8 mouse cellular contexts compared by ENCODE assay signal in genomic region chr17:63864171-63864571, GRCm38 (mm10). TPM values are rescaled to one million over a fixed set of nuclear protein-coding genes. Genes with fewer than 3 reads are reported as not detected.
DNase-seq lines count a peak whose midpoint lies in the region; ATAC-seq and TF ChIP-seq lines count a peak whose summit lies in the region.

No protein-coding gene starts in this region.

- H3K4me3 ChIP-seq in gastrocnemius, adult 2 months: peak overlapping the region; percentile 94
- H3K4me3 ChIP-seq in hindbrain, embryonic 16.5 days (ENCODE audit: low read length): peak overlapping the region; percentile 99
- H3K4me3 ChIP-seq in lung, embryonic 15.5 days: peak overlapping the region; percentile 86
- H3K4me3 ChIP-seq in small intestine, adult 2 months (ENCODE audit: low read depth, low read length): peak overlapping the region; percentile 98

- no peaks in the 10 kb centered on the region; the same call in 1 of the 2 replicates for H3K4me1 ChIP-seq in hindbrain, embryonic 16.5 days (ENCODE audit: control insufficient read depth, insufficient read depth, low read depth, low read length)
- peaks cover 12% of the 10 kb centered on the region; the same call in 1 of the 2 replicates for H3K4me1 ChIP-seq in lung, embryonic 15.5 days
- H3K4me1 ChIP-seq in small intestine, adult 2 months (ENCODE audit: control insufficient read depth, insufficient read depth, insufficient read length, low read length): peaks cover 5% of the 10 kb centered on the region; the same call in 1 of the 2 replicates

- H3K4me2 ChIP-seq in hindbrain, embryonic 16.5 days (ENCODE audit: low read length): peak overlapping the region; percentile 83
- peak overlapping the region; percentile 78 for H3K4me2 ChIP-seq in lung, embryonic 15.5 days

- TF ChIP-seq CTCF in gastrocnemius, adult 2 months (IDR thresholded peaks at IDR 0.05): no peak
- no peak for TF ChIP-seq CTCF in small intestine, adult 2 months (IDR thresholded peaks at IDR 0.05; ENCODE audit: extremely low read depth, insufficient read length, insufficient replicate concordance, low read depth, low read length)

- H3K36me3 ChIP-seq in hindbrain, embryonic 16.5 days (ENCODE audit: control insufficient read depth, insufficient read depth, low read length): no peaks in the 10 kb centered on the region
- no peaks in the 10 kb centered on the region for H3K36me3 ChIP-seq in lung, embryonic 15.5 days
- no peaks in the 10 kb centered on the region for H3K36me3 ChIP-seq in small intestine, adult 2 months (ENCODE audit: control insufficient read depth, insufficient read depth, low read length)

- no peaks in the 10 kb centered on the region for H3K9me3 ChIP-seq in hindbrain, embryonic 16.5 days (ENCODE audit: control insufficient read depth, low read length)
- H3K9me3 ChIP-seq in lung, embryonic 15.5 days: no peaks in the 10 kb centered on the region

- H3K27me3 ChIP-seq in hindbrain, embryonic 16.5 days (replicated peaks; ENCODE audit: control insufficient read depth, insufficient read depth, low read length): no peaks in the 10 kb centered on the region
- no peaks in the 10 kb centered on the region for H3K27me3 ChIP-seq in lung, embryonic 15.5 days
- H3K27me3 ChIP-seq in small intestine, adult 2 months (ENCODE audit: control insufficient read depth, insufficient read depth, low read length): peaks cover 7% of the 10 kb centered on the region; the same call in 1 of the 2 replicates

- TF ChIP-seq POLR2A in small intestine, adult 2 months (IDR thresholded peaks at IDR 0.05; ENCODE audit: low read depth, low read length): no peak

- 0% methylated on average over 13 of the region's 48 CpGs for WGBS in hindbrain, embryonic 16.5 days
- 0% methylated on average over 35 of the region's 48 CpGs for WGBS in lung, embryonic 15.5 days
- under 1% methylated on average over 47 of the region's 48 CpGs for WGBS in small intestine, adult 2 months

- ATAC-seq in CD4-positive, CD25-positive, alpha-beta regulatory T cell, adult 4 months: peak; percentile 9
- ATAC-seq in common myeloid progenitor, adult 5-6 weeks (replicated peaks; ENCODE audit: low read depth, poor library complexity, severe bottlenecking): peak; percentile 30
- ATAC-seq in hindbrain, embryonic 16.5 days: peak; percentile 80
- ATAC-seq in lung, embryonic 15.5 days (ENCODE audit: borderline replicate concordance, extremely low read depth, low FRiP score, low TSS enrichment): peak; percentile 79

- peak overlapping the region; percentile 96 for H3K9ac ChIP-seq in hindbrain, embryonic 16.5 days (ENCODE audit: low read depth, low read length)
- H3K9ac ChIP-seq in lung, embryonic 15.5 days: peak overlapping the region; percentile 88

- intact Hi-C loops in gastrocnemius, adult 2 months (cut with DNase I): no loop called here

- peak overlapping the region; percentile 95 for H3K27ac ChIP-seq in gastrocnemius, adult 2 months
- peak overlapping the region; percentile 95 for H3K27ac ChIP-seq in hindbrain, embryonic 16.5 days (ENCODE audit: low read depth, low read length)
- H3K27ac ChIP-seq in lung, embryonic 15.5 days: peak overlapping the region; percentile 74
- peak overlapping the region; percentile 46 for H3K27ac ChIP-seq in small intestine, adult 2 months (ENCODE audit: insufficient read depth, low read depth, low read length)

- DNase-seq in gastrocnemius, adult 2 months: peak; percentile 75
- DNase-seq in gastrocnemius, postnatal 25 days: no peak
- DNase-seq in thymus, postnatal 36 days: no peak

RNA-seq across cellular contexts. Expression of gene A930002H24Rik, which starts 0.6 kb away (rescaled TPM):
- not detected for total RNA-seq in gastrocnemius, adult 2 months (2021)
- not detected for total RNA-seq in gastrocnemius, postnatal 25 days (2021)
- not detected for polyA plus RNA-seq in CD4-positive, CD25-positive, alpha-beta regulatory T cell, adult 4 months (2017; shearing (Covaris generic))
- total RNA-seq in common myeloid progenitor, adult 5-6 weeks (2017): not detected in 2 replicates
- 2.8 and 3.3 TPM in 2 replicates for polyA plus RNA-seq in hindbrain, embryonic 16.5 days (2015; fragmentation: Nextera tagmentation; extraction: Ambion mirVana)
- 3.3 and 4.1 TPM in 2 replicates for polyA plus RNA-seq in lung, embryonic 15.5 days (2015; fragmentation: Nextera tagmentation; extraction: Ambion mirVana)
- polyA plus RNA-seq in small intestine, adult 2 months (2012; rRNA removed): not detected in 2 replicates

RNA-seq across cellular contexts. Expression of gene Fer, which starts 1.3 kb away (rescaled TPM):
- total RNA-seq in gastrocnemius, adult 2 months (2021): 10 to 100 TPM; 11.2 to 12.8 TPM
- 10 to 100 TPM in 1 of 2 experiments, 1 to 10 TPM in 1; 9.5 to 10.9 TPM for total RNA-seq in gastrocnemius, postnatal 25 days (2021)
- under 1 TPM; 0.44 to 0.54 TPM for polyA plus RNA-seq in CD4-positive, CD25-positive, alpha-beta regulatory T cell, adult 4 months (2017; shearing (Covaris generic))
- 13.6 and 26.9 TPM in 2 replicates for total RNA-seq in common myeloid progenitor, adult 5-6 weeks (2017)
- 33.4 and 35.9 TPM in 2 replicates for polyA plus RNA-seq in hindbrain, embryonic 16.5 days (2015; fragmentation: Nextera tagmentation; extraction: Ambion mirVana)
- polyA plus RNA-seq in lung, embryonic 15.5 days (2015; fragmentation: Nextera tagmentation; extraction: Ambion mirVana): 28.1 and 29.8 TPM in 2 replicates
- polyA plus RNA-seq in small intestine, adult 2 months (2012; rRNA removed): 0.60 and 0.63 TPM in 2 replicates

Comparison
In these comparisons a context has a peak if more than half of its experiments do, and no peak if none do; other contexts are left out.
1. ATAC-seq: peak in every context shown above with its lines; median percentile 80 in hindbrain, embryonic 16.5 days; 79 in lung, embryonic 15.5 days; 30 in common myeloid progenitor, adult 5-6 weeks; 9 in CD4-positive, CD25-positive, alpha-beta regulatory T cell, adult 4 months.
2. RNA of gene Fer, which starts 1.3 kb away (polyA plus RNA-seq): 33.4 to 35.9 TPM in hindbrain, embryonic 16.5 days and 28.1 to 29.8 TPM in lung, embryonic 15.5 days; 0.60 to 0.63 TPM in small intestine, adult 2 months and 0.44 to 0.54 TPM in CD4-positive, CD25-positive, alpha-beta regulatory T cell, adult 4 months; every median in the first group is over 10 times any median in the second.
3. Peak in every context shown above with its lines, with median percentiles within 50 percentile points of each other: H3K27ac ChIP-seq and H3K4me3 ChIP-seq.